Mouse (Mus musculus): ENCODE data around the gene Rgl1.

DNA sequence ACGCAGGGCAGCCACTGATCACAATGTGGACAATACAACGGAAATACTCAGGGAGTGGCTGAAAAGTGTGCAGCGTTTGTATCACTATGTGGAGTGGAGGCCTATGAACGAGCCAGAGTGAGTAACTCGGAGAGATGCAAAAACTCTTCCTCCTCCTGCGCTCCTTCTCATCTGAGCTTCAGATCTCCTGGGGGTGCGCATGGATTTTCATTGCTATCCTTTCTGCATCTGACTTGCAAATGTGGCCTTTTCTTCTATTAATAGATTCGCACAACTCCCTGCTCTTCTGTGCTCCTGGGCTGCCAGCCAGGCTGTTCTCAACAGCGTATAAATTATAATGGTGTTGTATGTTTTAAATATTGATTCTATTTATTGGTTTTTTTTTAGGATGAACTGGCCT, 297.7 kb downstream of the Rgl1 start:
- TF ChIP-seq POLR2A (IDR thresholded peaks at IDR 0.05; ENCODE audit: low read depth, low read length) (no peak), CTCF (IDR thresholded peaks at IDR 0.05; ENCODE audit: extremely low read depth, insufficient read length, insufficient replicate concordance, low read depth, low read length) (no peak)
